15 mouse cellular contexts compared by ENCODE assay signal in genomic region chr14:35179076-35179475, GRCm38 (mm10).
DNase-seq lines count a peak whose midpoint lies in the region.
"Had no signal": no experiment of that assay in that cellular context is flagged by ENCODE, and none has a peak within 500 bp of the region (broad histone marks: within the 10 kb centered on the region; RNA-seq: fewer than 3 reads in every experiment).

No protein-coding gene starts in this region.

- DNase-seq in adrenal gland, adult (ENCODE audit: inconsistent age in 2 of 2, low spot score in 1 of 2): peak; percentile 57 to 81
- no peak for DNase-seq in adrenal gland, postnatal 4 days (ENCODE audit: low spot score in 2 of 2)
- DNase-seq in adrenal gland, adult 8-10 months: peak; percentile 49
- DNase-seq in adrenal gland, adult 18-20 months (ENCODE audit: low spot score in 2 of 2): no peak
- peak; percentile 16 for DNase-seq in Muller cell, postnatal 12 days (ENCODE audit: inconsistent ontology term)
- DNase-seq in adrenal gland, postnatal 14 days: peak; percentile 17
- no peak for DNase-seq in thymus, postnatal 14 days
- DNase-seq in spleen, postnatal 4 days (ENCODE audit: low spot score in 2 of 2): no peak
- DNase-seq: B cell, adult 2 months; cerebellum, adult 11-12 months; cerebellum, adult 2 months; cerebellum, adult 9-10 months; cerebellum, postnatal 10 days; cerebellum, postnatal 25 days; forebrain, postnatal 0 days had no signal

Comparison
In these comparisons a context has a peak if more than half of its experiments do, and no peak if none do; other contexts are left out.
1. DNase-seq: peak in adrenal gland, adult (2 of 2), adrenal gland, adult 8-10 months (single experiment), Muller cell, postnatal 12 days (single experiment) and adrenal gland, postnatal 14 days (single experiment); none in adrenal gland, postnatal 4 days (0 of 2), adrenal gland, adult 18-20 months (0 of 2), thymus, postnatal 14 days (single experiment) and spleen, postnatal 4 days (0 of 2).